Mouse (Mus musculus) MEL-GATA-1-ER (cell line): ENCODE data around the gene Gprin1.

Experiments
- DNase-seq: peaks from one replicate; pipeline ENCODE4 v3.0.0-alpha.2; 2012; ENCODE audit warnings: low read depth; ENCODE audit errors: extremely low read depth

Gprin1 gene

GRCm38 (mm10) chr13:54726131-54726530, 23.5 kb downstream of the Gprin1 start:
- DNase-seq: no peak

- no peak for DNase-seq
Observed at GRCm38 (mm10) chr13:54723143-54723542, 26.5 kb downstream of the Gprin1 start.

DNA sequence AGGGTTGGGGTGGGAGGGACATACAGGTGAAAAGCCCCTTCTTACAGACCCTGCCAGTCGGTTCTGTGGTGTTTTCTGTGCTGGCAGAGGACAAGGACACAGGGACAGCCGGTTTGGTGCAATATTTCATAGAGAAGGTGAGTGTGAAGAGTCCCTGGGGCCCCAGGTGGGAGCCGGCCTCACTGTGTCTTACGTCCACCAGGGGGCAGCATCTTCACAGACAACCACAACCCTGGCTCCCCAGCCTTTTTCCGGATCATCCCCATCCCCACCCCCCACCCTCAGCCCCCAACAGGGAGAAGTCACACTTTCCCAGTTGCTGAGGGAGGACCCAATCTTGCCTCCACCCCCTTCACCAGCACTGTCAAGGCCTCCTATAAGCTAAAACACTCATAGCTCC, 32.8 kb downstream of the Gprin1 start:
- DNase-seq: peak; percentile 6

DNA sequence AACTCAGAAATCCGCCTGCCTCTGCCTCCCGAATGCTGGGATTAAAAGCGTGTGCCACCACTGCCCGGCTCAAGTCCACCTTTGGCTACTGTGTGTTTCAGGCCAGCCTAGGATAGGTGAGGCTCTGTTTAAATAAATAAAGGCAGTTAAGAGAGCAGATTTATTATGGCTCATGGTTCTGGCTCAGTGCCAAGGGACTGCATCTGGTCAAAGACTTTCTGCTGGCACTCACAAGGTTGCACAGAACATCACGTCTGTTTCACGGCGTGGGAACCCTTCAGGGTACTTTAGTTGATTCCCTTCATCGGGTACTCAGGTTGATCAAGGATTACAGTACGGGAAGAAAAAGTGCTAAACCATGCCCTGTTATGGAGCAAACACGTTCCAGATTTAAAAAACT, 34.7 kb downstream of the Gprin1 start:
- DNase-seq: no peak

- DNase-seq: no peak
Observed at GRCm38 (mm10) chr13:54714393-54714792, 35.3 kb downstream of the Gprin1 start.

DNA sequence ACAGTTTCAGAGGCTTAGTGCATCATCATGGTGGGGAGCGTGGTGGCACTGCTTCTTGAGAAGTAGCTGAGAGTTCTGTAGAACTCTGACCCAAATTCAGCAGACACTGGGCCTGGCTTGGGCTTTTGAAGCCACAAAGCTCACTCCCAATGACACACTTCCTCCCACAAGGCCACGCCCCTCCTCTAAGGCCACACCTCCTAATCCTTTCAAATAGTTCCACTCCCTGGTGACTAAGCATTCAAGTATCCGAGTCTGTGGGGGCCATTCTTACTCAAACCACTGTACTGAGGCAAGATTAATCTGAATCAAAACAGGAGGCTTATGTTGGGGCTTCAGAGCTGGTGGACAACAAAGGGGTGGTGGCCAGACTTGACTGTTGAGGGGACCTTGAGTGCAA, 38.8 kb downstream of the Gprin1 start:
- no peak for DNase-seq

DNA sequence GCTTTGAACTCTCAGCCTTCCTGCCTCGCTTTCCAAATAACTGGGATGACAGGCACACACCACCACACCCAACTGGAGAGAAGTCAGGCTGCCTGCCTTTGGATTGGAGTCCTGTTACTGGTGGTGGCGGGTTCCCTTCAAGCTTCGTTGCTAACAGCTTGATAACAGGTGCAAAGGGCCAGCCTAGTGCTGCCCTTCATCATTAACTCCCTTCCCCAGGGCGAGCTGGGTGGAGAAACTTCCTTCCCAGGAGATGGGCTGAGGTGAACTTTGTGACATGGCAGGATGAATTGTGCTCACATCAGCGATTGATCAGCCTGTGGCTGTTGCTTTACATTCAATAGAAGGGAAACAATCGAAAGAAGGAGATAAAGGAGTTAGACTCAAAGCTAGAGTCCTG, 44.8 kb downstream of the Gprin1 start:
- no peak for DNase-seq

DNA sequence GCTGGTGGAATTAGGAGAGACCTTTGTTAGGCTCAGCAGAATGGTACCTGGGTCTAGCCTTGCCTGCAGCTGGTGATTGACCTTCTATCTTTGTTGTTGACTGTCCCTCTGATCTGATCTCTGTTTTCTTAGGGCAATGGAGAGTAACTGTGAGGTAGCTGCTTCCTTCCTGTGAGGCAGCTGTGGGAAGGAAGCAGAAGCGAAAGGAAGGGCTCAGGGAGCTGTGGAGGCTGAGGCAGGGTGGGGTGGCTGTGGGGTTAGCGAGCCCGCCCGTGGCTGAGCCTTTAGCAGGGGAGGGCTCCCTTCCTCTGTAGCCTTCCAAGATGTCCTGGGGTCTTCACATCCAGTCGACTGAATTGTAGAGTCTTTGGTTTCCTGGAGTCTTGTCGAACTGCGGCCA, 47.2 kb downstream of the Gprin1 start:
- DNase-seq: no peak

- no peak for DNase-seq
Observed at GRCm38 (mm10) chr13:54701243-54701642, 48.4 kb downstream of the Gprin1 start, which contains the start of gene Cdhr2. Gene Cdhr2, plus strand, starts transcription at chr13:54701461.

DNA sequence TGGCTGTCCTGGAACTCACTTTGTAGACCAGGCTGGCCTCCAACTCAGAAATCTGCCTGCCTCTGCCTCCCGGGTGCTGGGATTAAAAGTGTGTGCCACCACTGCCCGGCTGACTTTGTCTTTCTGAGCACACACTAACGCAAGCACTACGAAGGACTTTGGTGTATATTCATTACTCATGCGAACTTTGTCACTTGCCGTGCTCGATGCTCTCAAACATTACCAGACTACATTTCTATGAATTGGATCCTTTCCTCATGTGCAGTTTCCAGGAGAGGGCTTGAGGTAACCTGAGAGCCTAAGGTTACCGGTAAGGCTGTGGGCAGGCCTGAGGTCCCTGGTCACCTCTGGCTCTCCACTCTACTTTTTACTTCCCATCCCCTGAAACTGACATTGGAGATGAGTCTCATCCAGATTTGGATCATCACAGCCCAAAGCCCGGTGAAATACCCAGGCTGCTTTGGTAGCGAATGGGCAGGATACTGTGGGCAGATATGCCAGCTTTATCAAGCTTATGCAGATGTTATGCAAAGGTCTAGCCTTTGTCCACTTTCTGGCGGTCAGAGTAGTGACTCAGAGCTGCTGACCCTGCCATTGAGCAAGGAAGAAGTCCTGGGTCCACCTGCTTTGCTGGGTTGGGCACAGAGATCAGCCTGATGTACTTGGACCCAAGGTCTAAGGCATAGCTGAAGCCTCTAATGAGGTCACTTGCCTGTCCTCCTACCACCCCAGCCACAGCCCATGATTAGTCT, 54.0 kb downstream of the Gprin1 start:
- DNase-seq: no peak

DNA sequence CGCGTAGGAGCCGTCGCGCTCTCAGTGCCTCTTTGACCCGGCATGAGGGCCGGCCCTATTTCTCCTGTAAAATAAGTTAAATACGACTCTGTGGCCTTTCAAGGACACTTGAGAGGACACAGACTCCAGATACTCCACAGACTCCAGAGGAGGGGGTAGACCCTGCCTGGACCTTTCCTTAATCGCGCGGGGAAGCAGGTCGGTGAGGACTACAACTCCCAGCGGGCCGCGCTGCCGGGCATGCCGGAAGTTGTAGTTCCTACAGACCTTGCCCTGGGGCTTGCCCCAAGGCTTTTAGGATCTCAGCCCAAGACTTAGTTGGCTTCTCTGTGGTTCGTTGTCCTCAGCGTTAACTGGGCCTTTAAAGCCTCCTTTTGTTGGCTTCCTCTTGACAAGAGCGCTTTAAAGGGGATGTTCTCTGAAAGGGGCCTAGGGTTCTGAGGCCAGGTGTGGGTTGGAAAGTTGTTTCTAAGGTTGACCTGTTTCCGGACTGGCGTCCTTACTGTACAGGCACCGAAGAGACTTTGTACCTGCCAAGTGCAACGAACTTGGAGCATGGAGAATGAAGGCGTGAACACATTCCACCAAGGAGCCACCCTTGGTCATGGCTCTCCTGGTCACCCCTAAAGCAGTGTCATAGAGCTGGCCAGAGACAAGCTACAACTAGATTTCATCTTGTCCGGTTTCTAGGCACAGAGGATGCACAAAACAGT, 55.2 kb downstream of the Gprin1 start:
- DNase-seq: peak; percentile 78

DNA sequence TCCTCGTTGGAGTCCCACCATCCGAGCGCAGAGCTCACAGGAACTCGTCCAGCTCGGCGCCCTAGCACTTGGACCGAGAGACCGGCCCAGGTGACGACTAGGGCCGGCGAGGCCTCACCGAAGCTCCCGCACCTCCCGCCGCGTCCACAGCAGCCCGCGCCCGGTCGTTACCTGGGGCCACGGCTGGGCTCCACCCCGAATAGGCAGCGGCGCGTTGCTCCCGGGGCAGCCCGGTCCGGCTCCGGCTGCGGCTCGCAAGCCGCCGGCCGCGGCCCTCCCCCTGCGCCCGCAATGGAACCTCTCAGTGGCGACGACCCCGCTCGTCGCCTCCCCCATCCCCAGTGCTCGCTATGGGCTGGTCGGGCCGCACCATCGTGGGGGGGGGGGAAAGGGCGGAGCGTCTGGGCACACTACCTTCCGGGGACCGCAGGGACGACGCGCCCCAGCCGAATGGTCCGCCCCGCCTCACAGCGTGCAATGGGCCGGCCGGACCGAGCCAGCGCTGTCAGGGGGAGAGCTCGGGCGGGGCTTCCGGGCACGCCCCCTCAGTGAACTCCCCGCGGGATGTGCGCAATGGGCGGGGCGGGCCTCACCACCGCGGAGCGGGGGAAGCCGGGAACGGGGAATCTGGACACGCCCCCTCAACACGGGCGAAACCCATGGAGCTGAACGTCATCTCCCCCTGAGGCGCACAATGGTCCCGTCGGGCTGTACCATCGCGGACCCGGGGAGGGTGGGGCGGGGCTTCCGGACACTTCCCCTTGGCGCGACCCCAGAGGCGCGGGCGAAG, 55.9 kb downstream of the Gprin1 start, which contains the start of gene Rnf44:
Rnf44 (minus strand) TSS at position 350 of the 790 bp plus-strand sequence.
- peak; percentile 95 for DNase-seq

DNA sequence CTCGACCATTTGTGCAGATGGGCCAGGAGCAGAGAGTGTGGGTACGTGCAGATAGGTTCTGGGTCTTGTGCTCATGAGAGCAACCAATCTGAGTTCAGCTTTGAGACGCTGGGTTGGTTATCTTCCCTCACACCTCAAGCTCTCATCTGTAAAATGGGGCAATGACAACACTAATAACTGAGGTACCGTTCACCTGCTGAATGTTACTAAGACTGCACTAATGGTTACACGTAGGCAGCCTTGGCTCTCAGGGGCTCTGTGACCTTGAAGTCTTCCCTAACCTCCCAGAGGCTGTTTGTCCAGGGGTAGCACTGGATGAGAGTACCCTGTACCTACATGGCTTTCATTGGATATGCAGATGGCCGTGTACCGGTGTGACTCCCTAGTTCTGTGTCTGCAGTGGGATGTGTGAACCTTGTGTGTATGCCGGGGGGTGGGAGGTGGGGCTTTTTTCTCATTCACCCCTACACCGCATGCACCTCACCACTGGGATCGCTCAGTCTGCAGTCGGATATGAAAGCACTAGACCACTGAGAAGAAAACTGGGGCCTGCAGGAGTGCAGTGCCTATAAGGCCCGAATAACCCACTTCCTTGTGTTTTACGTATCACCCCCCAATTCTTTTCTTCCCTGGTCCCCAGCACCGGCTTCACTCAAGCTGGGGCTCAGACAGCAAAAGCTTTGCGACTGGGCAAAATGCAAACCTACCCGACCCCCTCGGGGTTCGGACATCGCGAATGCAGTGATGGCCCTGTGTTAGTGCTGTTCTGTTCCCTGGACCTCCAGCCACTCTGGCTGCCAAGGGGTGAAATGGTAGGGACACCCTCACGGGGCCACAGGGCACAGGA, 56.7 kb downstream of the Gprin1 start:
- no peak for DNase-seq

GRCm38 (mm10) chr13:54691737-54692136, 57.9 kb downstream of the Gprin1 start:
- DNase-seq: peak; percentile 70

DNA sequence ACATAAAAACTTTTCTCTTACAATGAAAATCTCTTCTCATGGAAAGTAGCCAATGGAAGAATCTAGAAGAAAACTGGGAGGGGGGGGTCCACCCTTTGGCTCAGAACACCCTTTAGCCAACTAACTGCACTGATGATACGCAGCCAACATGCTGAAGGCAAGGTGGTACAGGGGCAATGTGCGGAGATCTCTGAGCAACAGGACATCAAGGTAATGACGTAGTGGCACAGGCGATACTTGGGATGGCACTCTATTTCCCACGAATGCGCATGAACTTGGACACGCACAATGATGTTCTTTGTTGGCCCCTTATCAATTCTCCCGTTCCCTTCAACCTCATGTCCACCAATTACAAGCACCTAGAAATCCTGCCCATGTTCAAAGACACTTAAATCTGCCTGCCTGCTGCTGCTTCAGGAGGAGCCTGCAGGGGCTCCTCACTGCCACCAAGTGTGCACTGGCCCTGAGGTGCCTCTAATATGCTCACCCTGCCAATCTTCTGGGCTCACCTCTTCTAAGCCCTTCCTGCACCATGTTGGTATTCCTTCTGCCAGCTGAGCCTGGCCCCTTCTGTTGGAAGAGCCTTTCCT, 59.4 kb downstream of the Gprin1 start:
- no peak for DNase-seq

DNA sequence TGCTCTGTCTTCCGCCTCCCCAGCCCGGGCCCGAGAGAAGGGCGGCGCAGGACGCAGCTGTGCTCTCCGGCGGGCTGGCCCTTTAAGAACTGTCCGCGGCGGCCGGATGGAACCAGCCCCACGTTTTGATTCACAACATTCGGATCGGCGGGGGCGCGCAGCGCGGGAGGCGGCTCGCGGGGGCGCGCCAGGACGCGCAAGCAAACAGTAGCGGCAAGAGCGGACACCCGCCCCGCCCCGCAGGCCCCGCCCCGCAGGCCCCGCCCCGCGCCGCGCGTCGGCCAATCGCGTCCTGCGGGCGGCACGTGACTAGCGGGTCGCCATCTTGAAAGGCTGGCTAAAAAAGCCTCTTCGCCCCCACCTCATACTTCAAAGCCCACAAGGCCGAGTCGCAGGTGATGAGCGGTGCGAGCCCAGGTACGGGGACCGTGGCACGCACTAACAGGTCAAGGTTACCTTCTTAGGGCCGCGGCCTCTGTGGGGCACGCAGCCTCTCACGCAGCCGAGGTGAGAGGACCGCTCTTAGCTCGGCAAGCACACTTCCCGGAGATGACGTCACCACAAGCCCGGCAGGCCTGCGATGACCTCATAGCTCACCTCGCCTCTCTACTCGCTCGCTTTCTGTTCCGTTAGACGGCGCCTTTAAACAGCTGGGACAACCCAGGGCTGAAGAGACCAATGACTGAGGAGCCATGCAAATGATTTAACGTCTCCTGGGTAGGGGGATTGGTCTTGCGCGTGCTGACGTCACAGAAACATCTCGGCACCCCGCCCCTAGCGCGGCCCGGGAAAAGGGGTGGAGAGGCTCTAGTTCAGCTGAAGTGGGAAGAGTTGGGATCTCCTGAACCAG, 61.9 kb downstream of the Gprin1 start:
- peak; percentile 96 for DNase-seq

- no peak for DNase-seq
Observed at GRCm38 (mm10) chr13:54687096-54687495, 62.6 kb downstream of the Gprin1 start.
